24 mouse cellular contexts compared by ENCODE assay signal in genomic region chr10:69034390-69035120, GRCm38 (mm10).
DNase-seq lines count a peak whose midpoint lies in the region; ATAC-seq and TF ChIP-seq lines count a peak whose summit lies in the region.
"Had no signal": no experiment of that assay in that cellular context is flagged by ENCODE, and none has a peak within 500 bp of the region (broad histone marks: within the 10 kb centered on the region; RNA-seq: fewer than 3 reads in every experiment).

No protein-coding gene starts in this region.

- no peaks in the 10 kb centered on the region for H3K36me3 ChIP-seq in liver, embryonic 16.5 days (ENCODE audit: control insufficient read depth, insufficient read depth)
- H3K36me3 ChIP-seq in liver, embryonic 12.5 days: no peaks in the 10 kb centered on the region
- no peaks in the 10 kb centered on the region for H3K36me3 ChIP-seq in ES-E14 (ENCODE audit: control insufficient read depth, insufficient read depth, low read length, poor library complexity, severe bottlenecking)
- no peaks in the 10 kb centered on the region for H3K36me3 ChIP-seq in forebrain, embryonic 12.5 days (replicated peaks)
- H3K36me3 ChIP-seq: hindbrain, embryonic 12.5 days; hindbrain, embryonic 15.5 days had no signal

- H3K9ac ChIP-seq in liver, embryonic 16.5 days (ENCODE audit: low read depth, low read length): no peak overlapping the region
- no peak overlapping the region for H3K9ac ChIP-seq in liver, embryonic 12.5 days
- no peak overlapping the region for H3K9ac ChIP-seq in ES-E14 (ENCODE audit: insufficient read depth, low read depth, low read length, poor library complexity, severe bottlenecking)
- H3K9ac ChIP-seq in forebrain, embryonic 12.5 days: no peak overlapping the region
- H3K9ac ChIP-seq: forebrain, embryonic 13.5 days; hindbrain, embryonic 12.5 days; hindbrain, embryonic 15.5 days had no signal

- 36% methylated on average over 2 of the region's 2 CpGs for WGBS in liver, embryonic 16.5 days (ENCODE audit: insufficient replicate concordance)
- 41% methylated on average over 2 of the region's 2 CpGs for WGBS in liver, embryonic 12.5 days (ENCODE audit: insufficient replicate concordance)
- 72% methylated on average over 2 of the region's 2 CpGs for WGBS in forebrain, embryonic 12.5 days

- no peaks in the 10 kb centered on the region for H3K4me1 ChIP-seq in liver, embryonic 16.5 days (ENCODE audit: control insufficient read depth, low read depth, low read length)
- no peaks in the 10 kb centered on the region for H3K4me1 ChIP-seq in liver, embryonic 12.5 days
- H3K4me1 ChIP-seq in ES-E14 (ENCODE audit: control insufficient read depth in 2 of 2, insufficient read depth in 2 of 2, low read length in 2 of 2, poor library complexity in 1 of 2): peaks cover 0 to 7% of the 10 kb centered on the region in 2 experiments; a peak in 3 of 4 replicates
- no peaks in the 10 kb centered on the region for H3K4me1 ChIP-seq in forebrain, embryonic 12.5 days
- H3K4me1 ChIP-seq: forebrain, embryonic 13.5 days; hindbrain, embryonic 12.5 days; hindbrain, embryonic 15.5 days had no signal

- H3K27me3 ChIP-seq in liver, embryonic 16.5 days (ENCODE audit: control insufficient read depth, insufficient read depth, low read depth, low read length): no peaks in the 10 kb centered on the region
- no peaks in the 10 kb centered on the region for H3K27me3 ChIP-seq in liver, embryonic 12.5 days (replicated peaks)
- H3K27me3 ChIP-seq in forebrain, embryonic 12.5 days: no peaks in the 10 kb centered on the region
- H3K27me3 ChIP-seq: CH12.LX; forebrain, embryonic 13.5 days; hindbrain, embryonic 12.5 days; hindbrain, embryonic 15.5 days had no signal

- in situ Hi-C loops in ES-E14 (cut with MboI; ENCODE audit: low sequenced_read_pairs in 2 of 2, unreplicated experiment in 2 of 2): no loop called here

- ATAC-seq in liver, embryonic 16.5 days (ENCODE audit: low read depth): peak; percentile 56; the same call in 1 of the 2 replicates
- no peak for ATAC-seq in liver, embryonic 12.5 days
- ATAC-seq in erythroid progenitor cell, adult 5-6 weeks (replicated peaks; ENCODE audit: low FRiP score, poor library complexity, severe bottlenecking): no peak
- no peak for ATAC-seq in forebrain, embryonic 12.5 days (ENCODE audit: low FRiP score)
- ATAC-seq: forebrain, embryonic 13.5 days; forebrain, embryonic 16.5 days; intestine, postnatal 0 days had no signal

- no peak overlapping the region for H3K4me3 ChIP-seq in liver, embryonic 16.5 days (ENCODE audit: low read depth, low read length)
- no peak overlapping the region for H3K4me3 ChIP-seq in liver, embryonic 12.5 days
- no peak overlapping the region for H3K4me3 ChIP-seq in ES-E14 (ENCODE audit: insufficient read depth in 1 of 2, low read depth in 1 of 2, low read length in 2 of 2, poor library complexity in 1 of 2, severe bottlenecking in 1 of 2)
- H3K4me3 ChIP-seq in forebrain, embryonic 12.5 days (replicated peaks): no peak overlapping the region
- H3K4me3 ChIP-seq: forebrain, embryonic 13.5 days; hindbrain, embryonic 12.5 days; hindbrain, embryonic 15.5 days had no signal

- H3K27ac ChIP-seq in liver, embryonic 16.5 days (ENCODE audit: low read length): no peak overlapping the region
- no peak overlapping the region for H3K27ac ChIP-seq in liver, embryonic 12.5 days
- peak overlapping the region; percentile 26; the same call in 1 of the 2 replicates for H3K27ac ChIP-seq in ES-E14 (ENCODE audit: insufficient read depth, low read depth, low read length, poor library complexity, severe bottlenecking)
- H3K27ac ChIP-seq in forebrain, embryonic 12.5 days: no peak overlapping the region
- H3K27ac ChIP-seq: forebrain, embryonic 13.5 days; hindbrain, embryonic 12.5 days; hindbrain, embryonic 15.5 days had no signal

- no peaks in the 10 kb centered on the region for H3K9me3 ChIP-seq in liver, embryonic 16.5 days (replicated peaks; ENCODE audit: control insufficient read depth, low read length)
- H3K9me3 ChIP-seq in liver, embryonic 12.5 days (replicated peaks): 0 out of 2 replicates have a peak, but pooled peaks cover 5% of the 10 kb centered on the region
- H3K9me3 ChIP-seq in ES-E14 (ENCODE audit: control insufficient read depth, insufficient read depth, low read depth, low read length): no peaks in the 10 kb centered on the region
- no peaks in the 10 kb centered on the region for H3K9me3 ChIP-seq in forebrain, embryonic 12.5 days
- H3K9me3 ChIP-seq: forebrain, embryonic 13.5 days; hindbrain, embryonic 12.5 days; hindbrain, embryonic 15.5 days had no signal

- no peak overlapping the region for H3K4me2 ChIP-seq in liver, embryonic 16.5 days (ENCODE audit: low read depth, low read length)
- no peak overlapping the region for H3K4me2 ChIP-seq in liver, embryonic 12.5 days
- H3K4me2 ChIP-seq in forebrain, embryonic 12.5 days: no peak overlapping the region
- H3K4me2 ChIP-seq: forebrain, embryonic 13.5 days; heart, embryonic 11.5 days; hindbrain, embryonic 12.5 days; hindbrain, embryonic 15.5 days had no signal

- DNase-seq in ES-E14 (ENCODE audit: low read depth, low spot score): no peak
- DNase-seq in embryo, embryonic 10.5 days (ENCODE audit: low spot score): peak; percentile 22
- peak; percentile 7 for DNase-seq in yolk sac, embryonic 10.5 days (ENCODE audit: low spot score)
- no peak for DNase-seq in cerebellum, postnatal 10 days
- DNase-seq: adrenal gland, postnatal 10 days; adrenal gland, postnatal 36 days; B cell, adult 2 months; cerebellum, adult 18-20 months; cerebellum, adult 9-10 months; cerebellum, postnatal 25 days; gastrocnemius, postnatal 14 days; heart, adult 11 months; kidney, adult 2 months had no signal

TF ChIP-seq in ES-E14, 5 proteins besides CTCF, POLR2A, EP300 and RAD21:
- no peak for TF ChIP-seq HCFC1 (IDR thresholded peaks at IDR 0.05; ENCODE audit: borderline replicate concordance, insufficient read depth, low read length)
- no peak for TF ChIP-seq CHD2 (IDR thresholded peaks at IDR 0.05; ENCODE audit: low read depth, low read length)
- TF ChIP-seq MAFK (IDR thresholded peaks at IDR 0.05; ENCODE audit: insufficient read depth, low read depth, low read length): no peak
- peak; percentile 61; the same call in 1 of the 2 replicates for TF ChIP-seq ZNF384 (IDR thresholded peaks at IDR 0.05; ENCODE audit: low read depth, low read length)

Comparison
In these comparisons a context has a peak if more than half of its experiments do, and no peak if none do; other contexts are left out.
1. DNase-seq: peak in embryo, embryonic 10.5 days (single experiment) and yolk sac, embryonic 10.5 days (single experiment); none in ES-E14 (single experiment) and cerebellum, postnatal 10 days (0 of 2).